Mouse (Mus musculus) midbrain, embryonic 14.5 days (tissue): ENCODE results near the gene Rims4. TPM values are rescaled to one million over a fixed set of nuclear protein-coding genes. Genes with fewer than 3 reads are reported as not detected.
A peak's percentile ranks its signal among the peaks of the same experiment; 100 is the strongest.

Experiments
- ATAC-seq: fragments of 200-750 bp; cut with Nextera tagmentation; 2 replicates; pipeline ENCODE4 v1.8.0; 2017; ENCODE audit warnings: moderate number of reproducible peaks, moderate library complexity; ENCODE audit not compliant: low FRiP score, low TSS enrichment
- DNase-seq: peaks from one replicate; pipeline ENCODE4 v3.0.0-alpha.2; 2015
- H3K27ac ChIP-seq: fragments of 300-500 bp; sonication (generic); replicated peaks from 2 replicates; pipeline ENCODE4 v1.5.1; 2014; ENCODE audit warnings: mild to moderate bottlenecking, low read depth, low read length, moderate library complexity
- H3K27me3 ChIP-seq: fragments of 300-500 bp; sonication (generic); 2 replicates; pipeline ENCODE4 v1.6.1; 2014; ENCODE audit warnings: low read length, control low read depth, mixed read lengths; ENCODE audit not compliant: control insufficient read depth, insufficient read depth
- H3K36me3 ChIP-seq: fragments of 300-500 bp; sonication (generic); 2 replicates; pipeline ENCODE4 v1.6.1; 2014; ENCODE audit warnings: low read length, control low read depth; ENCODE audit not compliant: control insufficient read depth, insufficient read depth
- H3K4me1 ChIP-seq: fragments of 300-500 bp; sonication (generic); 2 replicates; pipeline ENCODE4 v1.6.1; 2014; ENCODE audit warnings: mild to moderate bottlenecking, antibody characterized with exemption, low read length, control low read depth; ENCODE audit not compliant: control insufficient read depth, insufficient read depth
- H3K4me2 ChIP-seq: fragments of 300-500 bp; sonication (generic); 2 replicates; pipeline ENCODE4 v1.6.1; 2014; ENCODE audit warnings: mild to moderate bottlenecking, low read length, moderate library complexity
- H3K4me3 ChIP-seq: fragments of 300-500 bp; sonication (generic); replicated peaks from 2 replicates; pipeline ENCODE4 v1.5.1; 2014; ENCODE audit warnings: low read depth, low read length
- H3K9ac ChIP-seq: fragments of 300-500 bp; sonication (generic); replicated peaks from 2 replicates; pipeline ENCODE4 v1.6.1; 2014; ENCODE audit warnings: mild to moderate bottlenecking, low read length, moderate library complexity
- H3K9me3 ChIP-seq: fragments of 300-500 bp; sonication (generic); 2 replicates; pipeline ENCODE4 v1.6.1; 2016; ENCODE audit warnings: low read length, control low read depth, mixed read lengths; ENCODE audit not compliant: control insufficient read depth
- WGBS: fragments of 180-500 bp; shearing (Covaris S2); extraction: QIAGEN DNeasy Blood & Tissue Kit; methylation state at CpG from one replicate; pipeline ENCODE4 v1.1.7; 2014; 5-methylcytosine and 5-hydroxymethylcytosine counted together
- polyA plus RNA-seq: library from polyadenylated mRNA; unstranded; fragments of >200 nt; fragmentation: Nextera tagmentation; extraction: Ambion mirVana; gene quantifications from 2 replicates; pipeline ENCODE4 v1.2.1, GENCODE M21; 2014

The Rims4 gene
- polyA plus RNA-seq, 1 experiment from 2014 or later = 6.2 TPM

DNA sequence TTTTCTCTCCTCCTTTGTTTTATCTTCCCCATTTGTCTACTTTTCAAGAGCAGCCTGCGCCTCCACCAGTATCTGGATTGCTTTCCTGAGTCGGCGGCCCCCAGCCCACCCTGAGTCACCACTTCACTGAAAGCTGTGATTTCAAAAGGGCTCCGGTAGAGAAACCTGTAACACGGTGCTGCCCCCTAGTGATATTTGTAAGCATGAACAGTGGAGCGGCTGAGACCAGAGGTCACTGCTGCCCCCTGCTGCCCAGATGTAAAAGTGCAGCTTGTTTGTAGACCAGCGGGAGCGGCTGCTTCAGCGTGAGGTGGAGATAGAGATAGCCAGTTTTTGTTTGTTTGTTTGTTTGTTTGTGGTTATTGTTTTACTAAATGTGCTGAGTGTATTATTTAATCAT is 80.4 kb downstream of the Rims4 start:
- 0 out of 2 replicates have a peak, but pooled peaks cover 4% of the 10 kb centered on the region for H3K4me1 ChIP-seq
- H3K4me2 ChIP-seq = no peak overlapping the region
- no peaks in the 10 kb centered on the region for H3K36me3 ChIP-seq
- DNase-seq (peak; percentile 91), ATAC-seq (no peak)
- H3K9me3 ChIP-seq = no peaks in the 10 kb centered on the region
- no peak overlapping the region for H3K4me3 ChIP-seq
- peaks cover 4% of the 10 kb centered on the region; the same call in 1 of the 2 replicates for H3K27me3 ChIP-seq
- H3K9ac ChIP-seq = no peak overlapping the region
- WGBS = 32% methylated on average over 9 of the region's 9 CpGs
- H3K27ac ChIP-seq = no peak overlapping the region

DNA sequence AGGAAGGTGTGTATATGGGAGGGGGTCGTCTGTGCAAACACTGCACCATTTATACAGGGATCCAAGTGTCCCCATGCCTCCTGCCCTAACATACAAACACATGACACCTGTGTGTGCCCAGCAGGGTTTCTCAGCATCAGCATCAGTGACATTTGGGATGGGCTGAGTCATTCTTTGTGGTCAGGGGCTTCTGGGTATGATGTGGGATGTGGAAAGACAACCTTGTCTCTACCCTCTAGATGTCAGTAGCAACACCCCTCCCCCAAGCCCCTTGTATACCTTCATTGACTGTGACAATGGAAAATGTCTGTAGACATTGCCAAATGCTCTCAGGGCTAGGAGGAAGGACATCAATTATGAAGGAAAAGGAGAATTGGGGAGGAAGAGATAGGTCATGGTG is 87.3 kb downstream of the Rims4 start:
- H3K4me1 ChIP-seq = no peaks in the 10 kb centered on the region
- H3K4me2 ChIP-seq = no peak overlapping the region
- H3K27me3 ChIP-seq = no peaks in the 10 kb centered on the region
- H3K9ac ChIP-seq = no peak overlapping the region
- no peak overlapping the region for H3K4me3 ChIP-seq
- no peaks in the 10 kb centered on the region for H3K36me3 ChIP-seq
- ATAC-seq (no peak), DNase-seq (no peak)
- no peak overlapping the region for H3K27ac ChIP-seq
- no peaks in the 10 kb centered on the region for H3K9me3 ChIP-seq
- 69% methylated on average over 1 of the region's 1 CpGs for WGBS

DNA sequence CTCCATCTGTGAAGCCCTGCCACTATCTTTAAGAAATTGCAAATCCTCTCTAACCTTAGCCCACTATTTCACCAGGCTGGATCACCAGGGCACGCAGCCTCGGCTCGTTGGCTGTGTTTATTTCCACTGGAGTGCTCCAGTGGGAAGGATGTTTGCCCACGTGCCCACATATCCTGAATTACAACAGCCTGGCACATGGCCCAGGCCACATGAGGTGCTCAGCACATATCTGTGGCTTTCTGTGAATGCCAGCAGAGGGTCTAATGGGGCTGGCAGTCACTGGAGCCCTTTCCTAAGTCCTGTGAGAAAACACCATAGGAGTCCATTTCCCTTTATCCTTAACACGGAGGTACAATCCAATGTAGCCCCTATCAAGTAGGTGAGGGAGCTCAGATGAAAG is 92.0 kb downstream of the Rims4 start:
- H3K27me3 ChIP-seq = no peaks in the 10 kb centered on the region
- H3K9me3 ChIP-seq = no peaks in the 10 kb centered on the region
- no peak overlapping the region for H3K4me2 ChIP-seq
- H3K27ac ChIP-seq = no peak overlapping the region
- no peak overlapping the region for H3K4me3 ChIP-seq
- ATAC-seq (no peak), DNase-seq (no peak)
- WGBS = 81% methylated on average over 5 of the region's 5 CpGs
- no peak overlapping the region for H3K9ac ChIP-seq
- no peaks in the 10 kb centered on the region for H3K36me3 ChIP-seq
- no peaks in the 10 kb centered on the region for H3K4me1 ChIP-seq

DNA sequence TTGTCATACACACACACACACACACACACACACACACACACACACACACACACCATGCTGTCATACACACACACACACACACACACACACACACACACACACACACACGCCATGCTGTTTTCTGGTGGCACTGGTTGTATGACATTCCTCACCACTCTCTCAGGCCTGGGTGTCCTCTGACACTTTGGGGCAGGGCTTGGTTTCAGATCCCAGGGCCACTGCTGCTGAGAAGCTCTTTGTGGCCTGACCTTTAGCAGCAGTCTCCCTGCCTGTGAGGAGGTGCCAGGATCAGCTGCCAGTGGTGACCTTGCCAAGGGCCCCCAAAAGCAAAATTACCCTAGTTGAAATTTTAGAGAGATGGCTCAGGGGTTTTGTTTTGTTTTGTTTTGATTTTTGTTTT is 92.6 kb downstream of the Rims4 start:
- H3K27ac ChIP-seq = no peak overlapping the region
- no peaks in the 10 kb centered on the region for H3K9me3 ChIP-seq
- no peaks in the 10 kb centered on the region for H3K36me3 ChIP-seq
- H3K27me3 ChIP-seq = no peaks in the 10 kb centered on the region
- H3K4me2 ChIP-seq = no peak overlapping the region
- H3K4me1 ChIP-seq = no peaks in the 10 kb centered on the region
- H3K4me3 ChIP-seq = no peak overlapping the region
- ATAC-seq (no peak), DNase-seq (no peak)
- no peak overlapping the region for H3K9ac ChIP-seq
- WGBS = 89% methylated on average over 1 of the region's 1 CpGs

DNA sequence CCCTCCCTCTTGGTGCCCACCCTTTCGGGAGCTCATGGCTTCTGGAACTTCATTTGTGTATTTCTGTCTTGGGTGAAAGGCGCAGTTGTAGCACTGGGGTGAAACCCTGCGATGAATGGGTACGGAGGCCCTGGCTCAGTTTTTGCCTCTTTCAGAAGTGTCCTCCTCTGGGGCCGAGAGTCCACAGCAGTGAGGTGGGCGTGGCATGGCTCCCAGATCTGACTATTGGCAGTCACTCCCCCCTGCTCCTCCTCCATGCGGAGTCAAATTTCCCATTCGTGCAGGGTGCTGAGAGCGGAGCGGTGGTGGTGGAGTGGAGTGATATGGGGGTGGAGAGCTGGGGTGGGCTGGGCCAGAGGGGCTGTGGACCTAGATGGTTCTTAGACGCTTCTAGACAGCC is 94.7 kb downstream of the Rims4 start:
- DNase-seq = peak; percentile 15
- WGBS = 18% methylated on average over 11 of the region's 11 CpGs
- no peaks in the 10 kb centered on the region for H3K27me3 ChIP-seq
- H3K36me3 ChIP-seq = no peaks in the 10 kb centered on the region
- H3K4me1 ChIP-seq = no peaks in the 10 kb centered on the region
- H3K9me3 ChIP-seq = no peaks in the 10 kb centered on the region
- H3K4me3 ChIP-seq = no peak overlapping the region
- ATAC-seq = no peak
- H3K27ac ChIP-seq = no peak overlapping the region
- no peak overlapping the region for H3K4me2 ChIP-seq
- H3K9ac ChIP-seq = no peak overlapping the region

DNA sequence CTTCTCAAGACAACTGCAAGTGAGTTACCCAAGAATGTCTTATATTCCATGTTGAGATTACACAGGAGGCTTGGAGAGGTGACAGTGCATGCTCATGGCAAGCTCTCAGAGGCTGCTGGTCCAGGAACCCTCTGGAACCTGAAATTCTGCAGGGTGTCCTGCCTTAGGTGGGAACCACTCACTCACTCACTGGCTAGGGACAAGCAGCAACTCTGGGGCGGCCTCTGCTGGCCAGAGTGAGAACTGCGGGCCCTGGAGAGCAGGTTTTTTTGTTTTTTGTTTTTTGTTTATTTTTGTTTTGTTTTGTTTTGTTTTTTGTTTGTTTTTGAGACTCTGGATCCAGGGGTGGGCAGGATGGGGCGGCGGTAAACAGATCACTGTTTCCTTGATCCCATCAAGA is 95.2 kb downstream of the Rims4 start:
- 12% methylated on average over 4 of the region's 4 CpGs for WGBS
- H3K36me3 ChIP-seq = no peaks in the 10 kb centered on the region
- no peak overlapping the region for H3K27ac ChIP-seq
- H3K4me2 ChIP-seq = no peak overlapping the region
- no peak for ATAC-seq
- H3K4me3 ChIP-seq = no peak overlapping the region
- H3K27me3 ChIP-seq = no peaks in the 10 kb centered on the region
- DNase-seq = peak; percentile 77
- H3K9me3 ChIP-seq = no peaks in the 10 kb centered on the region
- H3K4me1 ChIP-seq = no peaks in the 10 kb centered on the region
- H3K9ac ChIP-seq = no peak overlapping the region

DNA sequence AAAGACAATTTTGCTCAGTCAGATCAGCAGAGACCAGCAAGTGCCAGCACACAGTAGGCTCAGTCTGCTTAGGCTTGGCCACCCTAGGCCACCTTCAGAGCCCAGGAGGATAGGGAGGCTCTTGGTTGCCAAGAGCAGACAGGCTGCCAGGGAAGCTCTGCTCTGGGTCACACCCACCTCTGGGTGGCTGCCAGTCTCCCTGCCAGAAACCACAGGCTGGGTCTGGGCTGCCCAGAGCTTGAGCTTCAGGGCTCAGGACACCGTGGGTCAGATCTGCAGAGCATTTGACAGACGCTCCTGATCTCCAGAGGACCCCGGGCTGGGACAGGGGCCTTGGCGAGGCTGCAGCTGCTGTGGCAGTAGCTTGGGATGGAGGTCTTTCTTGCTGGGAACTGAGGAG is 97.9 kb downstream of the Rims4 start, which contains the start of gene Ccn5:
Ccn5 (plus strand) TSS at position 255 of the 400 bp plus-strand sequence.
- WGBS = 82% methylated on average over 4 of the region's 4 CpGs
- H3K4me3 ChIP-seq = no peak within 1 kb of the TSS
- DNase-seq = no peak

DNA sequence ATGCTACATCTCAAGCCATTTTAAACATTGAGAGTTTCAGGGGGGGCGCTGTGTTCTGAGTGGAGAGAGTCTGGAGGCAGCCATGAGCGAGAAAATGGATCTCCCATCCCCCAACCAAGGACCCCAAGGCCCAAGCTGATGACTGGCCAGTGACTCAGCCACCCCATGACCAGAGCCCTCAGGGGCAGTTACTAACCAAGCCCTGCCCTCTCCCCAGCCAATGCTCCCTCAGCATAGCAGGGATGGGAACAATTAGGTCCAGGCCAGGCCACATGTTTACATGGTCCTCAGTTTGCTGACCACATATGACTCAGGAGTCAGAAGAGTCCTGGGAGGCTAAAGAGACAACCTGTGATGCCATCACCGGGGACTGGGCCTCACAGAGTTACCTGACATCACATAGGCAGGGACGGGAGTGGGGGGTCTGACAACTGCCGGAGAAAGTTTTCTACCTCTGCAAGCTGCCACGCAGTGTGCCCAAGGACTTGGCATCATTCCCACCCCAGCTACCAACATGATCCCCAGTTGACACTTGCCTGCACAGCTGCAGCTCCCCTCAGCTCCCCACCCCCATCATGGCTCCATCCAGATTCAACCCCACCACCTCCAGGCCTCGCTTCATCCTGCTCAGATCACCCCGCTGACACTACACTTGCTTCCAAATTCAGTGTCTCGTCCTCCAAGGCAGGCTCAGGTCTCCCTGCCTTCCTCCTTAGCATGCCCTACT is 103.6 kb downstream of the Rims4 start:
- Histone ChIP-seq H3K9ac (no peak overlapping the region), H3K27ac (no peak overlapping the region), H3K4me3 (no peak overlapping the region), H3K27me3 (no peaks in the 10 kb centered on the region), H3K4me1 (no peaks in the 10 kb centered on the region), H3K4me2 (no peak overlapping the region), H3K9me3 (no peaks in the 10 kb centered on the region), H3K36me3 (no peaks in the 10 kb centered on the region)
- DNase-seq (no peak), ATAC-seq (no peak)
- WGBS = 86% methylated on average over 9 of the region's 9 CpGs

More for the DNA sequence above, 97.9 kb downstream of the Rims4 start, which contains the start of gene Ccn5:
- no peak for ATAC-seq
- Histone ChIP-seq H3K27me3 (no peaks in the 10 kb centered on the region), H3K9ac (no peak within 1 kb of the TSS), H3K4me2 (no peak within 1 kb of the TSS), H3K4me1 (no peaks in the 10 kb centered on the region), H3K9me3 (no peaks in the 10 kb centered on the region), H3K36me3 (no peaks in the 10 kb centered on the region), H3K27ac (no peak within 1 kb of the TSS)

DNA sequence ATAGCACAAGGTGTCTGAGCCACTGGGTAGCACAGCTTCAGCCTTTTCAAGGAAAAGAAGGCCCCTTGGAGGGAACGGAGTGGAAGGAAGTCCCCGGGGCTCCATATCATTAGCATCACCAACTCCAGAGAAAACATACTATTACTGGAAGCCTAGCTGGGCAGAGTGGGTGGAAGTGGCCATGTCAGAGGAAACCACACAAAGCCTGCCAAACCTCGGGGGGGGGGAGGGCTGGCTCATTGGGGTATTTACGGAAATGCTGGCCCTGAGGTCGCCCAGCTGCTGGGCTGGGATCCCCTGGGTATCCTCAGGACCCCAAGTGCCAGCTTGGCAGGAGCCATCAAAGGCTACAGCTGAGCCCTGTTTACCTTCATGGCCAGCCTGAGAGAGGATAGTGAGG is 105.4 kb downstream of the Rims4 start:
- no peaks in the 10 kb centered on the region for H3K27me3 ChIP-seq
- no peak overlapping the region for H3K27ac ChIP-seq
- H3K36me3 ChIP-seq = no peaks in the 10 kb centered on the region
- H3K9ac ChIP-seq = no peak overlapping the region
- no peak overlapping the region for H3K4me2 ChIP-seq
- no peaks in the 10 kb centered on the region for H3K9me3 ChIP-seq
- WGBS = 64% methylated on average over 5 of the region's 5 CpGs
- DNase-seq (no peak), ATAC-seq (no peak)
- no peak overlapping the region for H3K4me3 ChIP-seq
- H3K4me1 ChIP-seq = no peaks in the 10 kb centered on the region
